Mouse (Mus musculus) left cerebral cortex, postnatal 36 days (tissue): ENCODE measurements at regions not wholly inside any gene's neighbourhood (a gene's known extent, or its start where the extent isn't known, plus 50 kb on each side); places are given as distances from the start of the nearest gene placed in this dataset.
A peak's percentile ranks its signal among the peaks of the same experiment; 100 is the strongest.
"Not testable (repeated sequence)": the region's sequence is repeated elsewhere in the genome, so short reads cannot be mapped to it uniquely, and the experiment has no call there.

Source experiments
- DNase-seq, 2 experiments: peaks; one replicate each; pipeline ENCODE4 v3.0.0; 2021 to 2022; ENCODE audit warnings: low spot score in 2 of 2, mixed read lengths in 1 of 2
- intact Hi-C: fragments of 180-260 bp; cut with DNase I; formaldehyde crosslinking; loops from one replicate; pipeline ENCODE4 v1.15.1; 2025

DNA sequence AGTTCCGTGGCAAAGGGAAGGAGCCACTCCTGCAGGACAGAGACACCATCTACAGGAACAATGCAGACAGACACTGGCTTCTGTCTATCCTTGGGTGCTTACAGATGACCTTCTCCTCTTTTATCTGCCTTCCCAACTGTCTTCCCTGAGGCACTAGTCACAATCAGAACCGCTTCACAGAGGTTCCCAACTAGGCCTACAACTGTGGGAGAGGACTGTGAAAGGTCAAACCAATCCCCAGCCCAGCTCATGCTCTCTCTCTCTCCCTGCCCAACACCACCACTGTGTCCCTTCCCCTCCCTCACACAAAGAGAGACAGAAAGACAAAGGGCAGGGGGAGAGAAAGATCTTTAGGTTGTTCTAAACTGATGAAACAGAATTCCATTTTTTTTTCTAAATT is 61.3 kb downstream of the Tmem17 start:
- DNase-seq, result no peak
- intact Hi-C loops, result no loop called here

DNA sequence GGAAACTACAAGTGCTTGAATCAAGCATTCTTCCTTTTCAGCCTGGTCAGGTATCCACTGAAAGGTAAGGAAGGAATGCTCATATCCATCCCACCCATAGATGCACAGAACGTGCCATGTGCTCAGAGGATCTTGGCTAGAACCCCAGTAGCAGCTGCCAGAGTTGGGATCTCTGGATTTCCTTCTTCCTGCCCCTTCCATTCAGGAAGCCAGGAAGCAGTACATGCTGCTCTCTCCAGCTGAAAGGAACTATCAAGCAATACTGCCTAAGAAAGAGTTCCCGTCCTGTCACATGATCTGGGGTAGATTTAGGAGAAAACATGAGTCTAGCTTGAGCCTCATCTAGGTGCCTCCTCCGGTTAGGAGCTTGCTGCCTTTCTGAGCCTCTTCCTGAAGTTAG is 61.9 kb downstream of the Tmem17 start:
- DNase-seq, result no peak
- intact Hi-C loops, result no loop called here

DNA sequence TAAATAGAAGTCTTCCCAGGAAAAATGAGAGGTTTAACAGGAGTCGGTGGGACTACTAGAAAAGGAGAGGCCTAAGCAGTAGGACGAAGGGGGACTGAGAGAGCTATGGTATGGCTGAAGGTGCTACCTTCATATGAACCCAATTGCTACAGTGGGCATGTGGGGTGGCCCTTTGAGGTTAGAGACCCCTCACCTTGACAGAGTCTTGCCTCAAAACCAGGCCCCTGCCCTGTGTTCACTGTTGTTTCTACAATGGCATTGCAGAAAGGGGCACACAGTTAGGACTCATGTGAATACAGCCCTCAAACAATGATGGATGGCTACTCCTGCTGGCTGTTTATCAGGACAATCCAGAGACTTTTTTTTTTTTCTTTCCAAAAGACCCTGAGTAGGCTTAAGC is 62.6 kb downstream of the Tmem17 start:
- no peak for DNase-seq
- intact Hi-C loops, result no loop called here

DNA sequence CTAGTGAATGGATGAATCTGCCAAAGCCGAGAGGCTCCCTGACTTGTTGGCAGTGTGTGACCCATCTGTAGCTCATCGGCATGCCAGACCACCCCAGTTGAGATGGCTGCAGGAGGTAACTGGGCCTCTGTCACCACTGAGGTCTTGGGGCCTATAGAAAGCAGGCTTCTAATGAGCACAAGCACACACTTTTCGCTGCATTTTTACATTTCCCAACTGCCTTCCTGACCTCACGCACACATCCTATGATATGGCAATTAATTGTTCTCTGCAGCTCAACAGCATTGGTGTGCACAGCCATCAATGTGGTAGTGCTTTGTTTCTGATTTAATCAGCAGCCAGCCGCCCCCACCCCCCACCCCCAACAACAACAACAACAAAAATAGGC is 72.2 kb downstream of the Tmem17 start:
- no peak for DNase-seq
- intact Hi-C loops, result no loop called here

DNA sequence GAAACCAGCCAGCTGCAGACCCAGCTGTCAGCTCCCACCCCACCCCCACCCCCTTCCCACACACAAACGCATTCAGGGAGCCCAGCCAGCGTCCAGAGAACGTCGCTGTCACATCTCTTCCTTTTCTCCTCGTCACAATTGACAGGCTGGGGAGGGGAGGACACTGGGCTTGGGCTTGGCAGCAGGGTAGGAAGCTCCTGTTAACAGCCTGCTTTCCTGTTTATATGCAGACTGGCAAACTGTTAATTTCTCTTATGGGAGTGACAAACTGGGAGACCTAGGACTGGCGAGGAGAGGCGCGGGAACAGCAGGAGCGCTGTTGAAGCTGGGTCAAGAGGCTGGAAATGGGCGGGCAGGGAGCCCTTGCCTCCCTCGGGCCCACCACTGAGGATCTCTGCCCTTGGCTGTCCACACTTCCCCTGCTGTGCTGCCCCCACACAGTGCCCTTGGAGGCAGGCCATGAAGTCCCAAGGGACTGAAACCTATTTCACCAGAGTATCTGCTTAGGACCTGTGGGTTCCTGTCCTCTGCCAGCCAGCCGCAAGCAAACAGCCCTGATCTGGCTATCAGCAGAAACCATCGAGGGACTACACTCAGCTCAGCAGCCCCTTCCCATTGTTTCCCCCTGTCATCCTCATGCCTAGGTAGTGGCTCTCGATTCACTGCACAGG is 72.7 kb downstream of the Tmem17 start:
- peak in 1 of 2 experiments; percentile 18 for DNase-seq
- intact Hi-C loops, result no loop called here

DNA sequence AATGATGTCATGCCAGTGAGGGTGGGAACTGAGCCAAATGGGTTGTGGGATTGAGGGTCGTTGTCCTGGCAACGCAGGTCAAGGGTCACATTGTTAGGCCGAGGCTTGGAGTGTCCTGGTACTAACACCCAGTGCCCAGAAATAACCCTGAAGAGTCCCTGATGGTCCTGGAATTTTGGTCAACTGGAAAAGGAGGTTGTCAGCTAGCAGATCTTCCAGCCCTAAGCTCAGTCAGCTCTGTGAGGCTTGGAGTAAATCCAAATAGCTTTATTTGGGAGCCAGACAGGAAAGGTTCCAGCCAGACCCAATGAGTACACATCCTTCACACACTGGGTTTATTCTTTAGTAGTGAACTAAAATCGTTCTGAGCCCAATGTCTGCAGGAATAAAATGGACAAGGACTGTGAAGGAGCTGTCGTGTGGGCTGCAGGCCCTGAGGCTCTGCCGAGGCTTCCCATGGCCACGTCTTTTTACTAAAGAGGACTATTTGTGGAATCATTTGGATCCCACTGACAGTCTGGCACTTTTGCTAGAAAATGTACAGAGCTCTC is 75.9 kb downstream of the Tmem17 start:
- intact Hi-C loops, result no loop called here
- DNase-seq, result peak; percentile 39 to 43

DNA sequence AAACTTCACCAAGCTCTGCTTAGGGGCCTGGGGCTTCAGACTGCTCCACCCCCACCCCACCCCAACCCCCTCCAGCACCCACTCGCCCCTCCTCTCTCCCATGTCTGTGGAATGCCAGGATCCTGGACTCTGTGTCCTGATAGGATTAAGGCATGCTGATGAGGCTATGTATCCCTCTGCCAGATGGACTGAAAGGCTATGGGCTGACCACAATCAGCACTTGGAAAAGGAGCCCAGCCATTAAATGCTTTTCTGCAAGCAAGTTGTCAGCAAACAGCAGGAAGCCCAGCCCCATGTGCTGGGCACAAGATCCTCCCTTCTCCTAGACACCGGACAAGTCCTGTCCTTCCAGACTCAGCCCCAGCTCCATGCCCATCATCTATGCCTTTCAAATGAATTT is 76.7 kb downstream of the Tmem17 start:
- no peak for DNase-seq
- intact Hi-C loops, result no loop called here

DNA sequence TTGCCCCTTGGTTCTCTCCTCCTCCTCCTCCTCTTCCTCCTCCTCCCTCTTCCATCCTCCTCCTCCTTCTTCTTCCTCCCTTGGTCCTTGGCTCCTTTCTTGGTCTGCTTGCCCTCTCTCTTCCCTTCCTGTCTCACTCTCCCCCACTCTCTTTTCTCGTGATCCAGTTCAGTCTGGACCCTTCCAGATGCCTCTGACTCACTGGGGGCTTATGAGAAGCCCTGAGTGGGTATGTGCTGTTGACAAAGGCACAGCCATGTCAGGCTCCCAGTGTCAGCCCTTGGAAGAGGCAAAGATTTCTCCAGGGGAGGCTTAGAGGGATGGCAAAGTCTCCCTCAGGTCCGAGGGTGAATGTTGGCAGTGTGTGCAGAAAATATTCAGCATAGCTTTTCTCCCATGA is 78.0 kb downstream of the Tmem17 start:
- no peak for DNase-seq
- intact Hi-C loops, result no loop called here

DNA sequence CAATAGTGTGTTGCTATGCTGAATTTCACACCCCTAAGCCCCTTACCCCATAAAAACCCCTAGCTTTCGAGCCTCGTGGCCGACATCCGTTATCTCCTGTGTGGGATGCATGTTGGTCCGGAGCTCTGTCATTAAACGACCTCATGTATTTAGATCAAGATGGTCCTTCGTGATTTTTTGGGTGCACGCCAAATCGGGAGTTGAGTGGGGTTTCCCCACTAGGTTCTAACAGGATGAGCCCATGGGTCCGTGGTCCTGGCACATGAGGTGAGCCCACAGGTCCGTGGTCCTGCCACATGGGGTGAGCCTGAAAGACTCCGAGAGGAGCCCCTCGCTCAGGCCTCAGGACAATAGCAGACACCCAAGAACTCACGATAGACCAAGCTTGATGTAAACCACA is 79.2 kb downstream of the Tmem17 start:
- intact Hi-C loops, DNase-seq: not testable (repeated sequence)

DNA sequence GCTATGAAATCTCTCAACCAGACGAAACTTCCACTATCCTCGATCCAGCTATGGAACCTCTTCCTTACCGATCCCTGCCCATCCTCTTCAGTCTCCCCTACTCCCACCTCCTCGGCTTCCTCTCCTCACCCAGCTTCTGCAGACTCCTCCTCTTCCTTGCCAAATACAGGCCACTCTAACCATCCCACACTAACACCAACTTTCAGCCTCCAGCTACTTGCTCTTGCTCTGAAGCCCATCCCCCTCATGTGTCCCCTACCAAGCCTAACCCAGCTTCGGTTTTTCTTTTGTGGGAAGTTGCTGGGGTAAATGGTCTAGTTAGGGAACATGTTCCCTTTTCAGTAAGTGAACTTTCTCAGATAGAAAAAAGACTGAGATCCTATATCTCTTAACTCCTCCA is 80.8 kb downstream of the Tmem17 start:
- intact Hi-C loops, result no loop called here
- no peak for DNase-seq

DNA sequence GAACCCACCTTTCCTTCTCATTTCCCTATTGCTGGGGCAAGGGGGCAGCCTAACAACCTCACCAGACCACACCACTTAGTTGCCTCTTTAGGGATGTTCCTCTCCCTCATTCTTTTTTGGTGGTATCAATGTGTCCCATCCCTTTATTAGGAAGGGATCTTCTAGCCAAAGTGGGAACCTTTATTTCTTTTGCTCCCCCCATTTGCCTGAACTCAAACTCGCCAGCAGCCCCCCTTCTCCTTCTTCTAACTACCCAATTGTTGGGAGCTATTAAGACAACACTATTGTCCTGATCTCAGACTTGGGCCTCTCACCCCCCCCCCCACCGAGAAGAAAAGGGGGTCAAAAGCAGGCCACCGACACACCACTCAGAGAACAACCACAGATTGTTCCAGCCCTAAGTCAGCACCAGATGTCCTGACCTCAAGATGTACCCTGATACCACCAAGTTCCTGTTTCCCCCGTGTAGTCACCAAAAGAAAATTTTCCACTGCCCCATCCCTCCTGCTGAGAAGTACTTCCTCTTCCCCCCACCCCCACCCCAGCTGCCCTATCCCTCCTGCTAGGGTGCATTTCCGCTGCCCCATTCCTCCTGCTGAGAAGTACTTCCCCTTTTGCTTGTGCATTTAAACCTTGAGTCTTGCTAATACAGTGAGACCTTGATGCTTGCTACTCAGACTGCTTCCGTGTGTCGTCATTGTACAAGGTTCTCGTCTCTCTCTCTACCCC is 84.4 kb downstream of the Tmem17 start:
- no peak for DNase-seq
- intact Hi-C loops, result no loop called here

DNA sequence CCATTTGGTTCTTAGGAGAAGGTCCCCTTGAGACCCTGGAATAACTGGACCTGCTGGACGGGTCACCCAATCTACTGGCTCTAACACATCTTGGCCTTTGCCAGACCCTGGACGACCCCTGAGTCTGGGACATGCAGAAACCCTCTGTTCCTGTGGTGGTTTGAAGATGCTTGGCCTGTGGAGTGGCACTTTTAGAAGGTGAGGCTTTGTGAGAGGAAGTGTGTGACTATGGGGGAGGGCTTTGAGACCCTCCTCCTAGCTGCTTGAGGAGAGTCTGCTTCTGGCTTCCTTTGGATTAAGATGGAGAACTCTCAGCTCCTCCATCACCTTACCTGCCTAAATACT is 84.9 kb downstream of the Tmem17 start:
- DNase-seq, result no peak
- intact Hi-C loops, result no loop called here

DNA sequence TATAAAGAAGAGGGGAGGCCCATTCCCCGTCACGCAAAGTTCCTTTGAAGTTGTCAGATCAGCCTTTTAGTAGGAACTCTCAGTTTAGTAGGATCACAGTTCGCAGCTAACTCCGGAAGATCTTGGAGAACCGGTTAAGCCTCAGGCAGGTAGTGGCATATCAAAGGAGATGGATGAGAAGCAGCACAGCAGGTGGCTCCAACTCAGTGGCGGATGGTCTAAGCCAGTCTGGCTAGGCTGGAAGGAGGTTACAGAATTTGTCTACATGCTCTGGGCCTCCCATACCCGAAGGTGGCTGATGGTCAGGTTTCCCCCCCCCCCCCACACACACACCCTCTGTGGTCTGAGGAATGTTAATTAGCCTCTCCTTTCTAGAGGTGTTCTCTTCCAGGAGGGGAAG is 88.5 kb downstream of the Tmem17 start:
- no peak for DNase-seq
- intact Hi-C loops, result no loop called here

DNA sequence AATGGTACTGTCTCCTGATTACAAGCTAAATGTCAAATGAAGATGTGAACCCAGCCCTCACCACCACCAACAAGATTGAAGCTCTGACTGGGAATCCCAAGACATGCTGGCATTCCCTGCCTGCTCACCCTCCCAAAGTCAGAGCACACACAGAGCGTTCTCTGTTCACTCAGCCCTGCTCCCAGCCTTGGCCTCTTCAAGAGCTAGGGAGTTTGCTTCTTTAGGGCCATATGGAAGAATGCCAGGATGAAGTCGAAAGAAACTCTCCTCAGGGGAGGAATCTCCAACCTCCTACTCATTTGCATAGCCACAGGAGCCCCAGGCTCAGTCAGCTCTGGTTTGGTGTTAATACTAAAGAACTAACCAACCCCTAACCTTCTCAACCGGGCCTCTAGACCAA is 90.1 kb downstream of the Tmem17 start:
- intact Hi-C loops, result no loop called here
- no peak for DNase-seq

DNA sequence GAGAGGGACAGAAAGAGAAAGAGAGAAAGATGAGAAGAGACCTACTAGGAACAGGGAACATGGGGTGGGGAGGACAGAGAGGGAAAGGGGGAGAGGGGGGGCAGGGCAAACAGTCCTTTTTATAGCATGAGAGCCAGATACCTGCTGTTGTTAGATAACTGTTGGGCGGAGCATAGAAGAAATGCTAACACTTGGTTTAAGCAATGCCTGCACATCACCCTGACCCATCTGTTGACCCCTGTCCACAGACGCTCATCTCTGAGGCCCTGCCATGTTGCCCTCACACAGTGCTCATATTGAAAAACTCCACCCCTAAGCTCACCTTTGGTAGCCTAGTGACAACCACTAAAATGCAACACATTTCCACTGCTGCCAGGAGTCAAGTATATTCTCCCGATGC is 90.7 kb downstream of the Tmem17 start:
- no peak for DNase-seq
- intact Hi-C loops, result no loop called here

DNA sequence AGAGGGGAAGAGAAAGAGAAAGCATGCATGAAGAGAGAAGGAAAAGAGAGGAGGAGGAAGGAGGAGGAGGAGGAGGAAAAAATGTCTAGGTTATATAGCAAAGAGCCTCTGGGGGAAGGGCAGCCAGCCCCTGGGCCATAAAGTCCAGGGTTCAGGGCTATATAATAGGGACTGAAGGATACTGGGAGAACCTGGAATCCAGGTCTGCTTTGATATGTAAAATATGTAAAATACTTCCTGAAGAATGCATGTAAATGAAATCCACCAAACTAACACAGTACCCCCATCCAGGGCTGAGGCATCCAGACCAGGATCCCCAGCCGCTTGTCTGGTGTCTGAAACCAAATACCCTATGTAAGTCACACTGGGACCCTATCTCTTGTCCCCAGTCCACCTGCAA is 91.5 kb downstream of the Tmem17 start:
- intact Hi-C loops, result no loop called here
- DNase-seq, result no peak

DNA sequence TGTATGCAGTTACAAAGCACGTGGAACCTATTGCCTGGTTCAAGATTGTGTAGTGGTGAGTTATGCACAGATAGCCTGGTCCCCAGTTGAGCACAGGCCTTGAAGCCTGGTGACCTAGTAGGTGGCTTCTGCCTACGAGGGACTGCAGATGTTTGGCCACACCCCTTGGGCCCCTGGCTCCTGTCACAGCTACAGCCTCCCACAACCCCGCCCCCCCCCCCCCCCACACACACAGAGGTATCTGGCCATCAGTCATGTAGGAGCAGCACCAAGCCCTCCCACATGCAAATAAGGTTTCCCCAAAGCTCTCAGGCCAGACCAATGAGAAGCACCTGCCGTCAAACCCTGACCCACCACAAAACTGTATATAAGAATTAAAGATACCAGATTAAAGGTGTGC is 94.5 kb downstream of the Tmem17 start:
- intact Hi-C loops, result no loop called here
- no peak for DNase-seq

DNA sequence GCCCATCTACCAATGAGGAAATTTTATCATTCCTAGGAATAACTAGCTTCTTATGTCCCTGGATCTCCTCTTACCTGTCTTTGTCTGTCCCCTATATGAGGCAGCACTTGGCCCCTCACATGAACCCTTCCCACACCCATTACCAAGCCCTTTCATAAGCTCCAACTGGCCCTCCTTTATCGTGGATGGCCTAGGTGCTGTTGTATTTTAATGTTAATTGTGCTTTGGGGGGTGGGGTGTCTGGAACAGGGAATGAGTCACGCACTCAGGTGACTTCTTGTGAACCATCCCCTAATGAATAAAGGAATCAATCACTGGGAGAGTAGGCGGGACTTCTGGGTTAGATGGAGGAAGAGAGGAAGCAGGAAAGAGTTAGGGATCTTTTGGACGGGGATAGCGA is 95.8 kb downstream of the Tmem17 start:
- intact Hi-C loops, result no loop called here
- no peak for DNase-seq

DNA sequence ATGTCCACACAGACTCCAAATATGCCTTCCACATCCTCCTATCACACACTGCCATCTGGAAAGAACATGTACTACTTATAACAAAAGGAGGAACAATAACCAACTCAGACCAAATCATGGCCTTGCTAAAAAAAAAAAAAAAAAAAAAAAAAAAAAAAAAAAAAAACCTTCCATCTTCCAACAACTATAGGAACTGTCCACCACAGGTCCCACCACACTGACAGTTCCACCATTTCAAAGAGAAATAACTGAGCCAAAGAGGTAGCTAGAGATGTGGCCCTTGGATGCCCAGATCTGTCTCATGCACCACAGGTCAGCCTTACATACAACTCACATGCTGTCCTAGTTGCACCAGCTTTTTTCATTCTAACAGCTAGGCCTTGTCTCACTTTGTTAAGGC is 97.1 kb downstream of the Tmem17 start:
- no peak for DNase-seq
- intact Hi-C loops, result no loop called here

DNA sequence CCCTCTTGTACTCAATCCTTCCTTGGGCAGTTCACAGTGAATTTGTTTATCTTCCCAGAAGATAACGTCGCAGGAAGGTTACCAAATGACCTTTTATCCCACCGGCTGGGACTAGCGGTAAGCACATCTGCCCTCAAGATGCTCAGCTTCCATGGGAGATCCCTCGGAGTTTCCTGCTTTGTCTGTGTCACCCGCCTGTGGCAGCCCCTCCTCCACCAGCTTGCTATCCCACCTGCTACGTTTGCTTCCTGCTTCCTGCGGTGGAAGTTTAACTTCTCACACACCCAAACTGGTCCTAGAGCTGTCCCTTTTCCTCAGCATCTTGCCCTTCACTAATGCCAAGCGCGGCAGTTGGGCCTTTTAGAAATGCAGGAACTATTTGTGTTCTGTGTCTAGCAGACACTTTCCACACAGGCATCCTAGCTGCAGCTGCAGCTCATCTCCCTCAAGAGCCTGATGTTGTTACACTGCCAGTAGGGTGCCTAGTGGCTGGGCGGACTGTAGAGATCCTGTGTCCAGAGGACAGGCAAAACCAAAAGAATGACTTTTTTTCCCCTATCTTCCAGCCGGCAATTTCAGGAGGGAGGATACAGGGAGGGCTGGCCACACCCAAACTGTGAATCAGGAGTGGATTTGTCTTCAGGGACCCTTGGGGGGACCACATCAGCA is 98.7 kb downstream of the Tmem17 start:
- DNase-seq, result no peak
- intact Hi-C loops, result no loop called here
